Mouse (Mus musculus) CH12.LX (cell line): ENCODE measurements around the gene Cdk17.

ENCODE experiments used
- BHLHE40 ChIP-seq: IDR thresholded peaks from 2 replicates; pipeline ENCODE4 v1.6.1; 2011; ENCODE audit warnings: mild to moderate bottlenecking, low read depth, low read length, improper control_type of control experiment
- CHD2 ChIP-seq: IDR thresholded peaks from 2 replicates; pipeline ENCODE4 v1.6.1; 2011; ENCODE audit warnings: low read length, improper control_type of control experiment
- CTCF ChIP-seq, 2 experiments: IDR thresholded peaks in 1 of 2; conservative IDR thresholded peaks in 1 of 2; 2 replicates each; pipeline ENCODE4 v1.5.1; 2011 to 2012; ENCODE audit warnings: low read depth in 2 of 2, low read length in 2 of 2, improper control_type of control experiment in 1 of 2, inconsistent platforms in 1 of 2, mild to moderate bottlenecking in 1 of 2, moderate library complexity in 1 of 2
- ETS1 ChIP-seq: conservative IDR thresholded peaks from 2 replicates; pipeline ENCODE4 v1.6.1; 2012; ENCODE audit warnings: low read depth, mild to moderate bottlenecking, inconsistent platforms, low read length, improper control_type of control experiment, moderate library complexity
- NRF1 ChIP-seq: IDR thresholded peaks from 2 replicates; pipeline ENCODE4 v1.6.1; 2014; ENCODE audit warnings: low read depth, mild to moderate bottlenecking, inconsistent platforms, low read length, improper control_type of control experiment, moderate library complexity
- POLR2A ChIP-seq: IDR thresholded peaks from 2 replicates; pipeline ENCODE4 v1.6.1; 2011; ENCODE audit warnings: low read depth, mild to moderate bottlenecking, improper control_type of control experiment, low read length
- SMC3 ChIP-seq: IDR thresholded peaks from 2 replicates; pipeline ENCODE4 v1.6.1; 2011; ENCODE audit warnings: low read depth, low read length, improper control_type of control experiment

GRCm38 (mm10) chr10:93159651-93160496 lies 801 bp upstream of the Cdk17 start:
- no peak for TF ChIP-seq ETS1
- TF ChIP-seq CHD2 = no peak
- no peak for TF ChIP-seq SMC3
- TF ChIP-seq POLR2A = no peak
- TF ChIP-seq CTCF (conservative IDR thresholded peaks at IDR 0.05 in 1 of 2, IDR thresholded peaks at IDR 0.05 in 1 of 2; ENCODE audit: low read depth in 2 of 2, low read length in 2 of 2) = no peak
- no peak for TF ChIP-seq BHLHE40
- no peak for TF ChIP-seq NRF1
